Mouse (Mus musculus) E14TG2a.4 (cell line): ENCODE measurements around the gene Dnajb4.

Experiments used
- CTCF ChIP-seq: conservative IDR thresholded peaks from 2 replicates; pipeline ENCODE4 v1.5.1; 2014; ENCODE audit warnings: low read length
- NANOG ChIP-seq: IDR thresholded peaks from 2 replicates; pipeline ENCODE4 v1.6.1; 2014; ENCODE audit warnings: borderline replicate concordance, low read length, mixed read lengths

- TF ChIP-seq CTCF, result no peak
- no peak for TF ChIP-seq NANOG
These were observed 40.4 kb upstream of the Dnajb4 start for GRCm38 (mm10) chr3:152250487-152250886.
